Mouse (Mus musculus): ENCODE results near the gene Hdc. TPM values are rescaled to one million over a fixed set of nuclear protein-coding genes. Genes with fewer than 3 reads are reported as not detected.
A peak's percentile ranks its signal among the peaks of the same experiment; 100 is the strongest.
"Not testable (repeated sequence)": the region's sequence is repeated elsewhere in the genome, so short reads cannot be mapped to it uniquely, and the experiment has no call there.

Hdc gene
- total RNA-seq (2021), result 1 to 10 TPM; 1.4 to 2.7 TPM
- long read RNA-seq, experiment 1, partial matches to known transcripts, result 0 of 1 reads
- long read RNA-seq, experiment 1, other reads (novel, unspliced or antisense), result 1 of 1 reads
- long read RNA-seq, experiment 2, partial matches to known transcripts, result 1 of 4 reads
- long read RNA-seq, experiment 2, other reads (novel, unspliced or antisense), result 1 of 4 reads

- no peak for DNase-seq (ENCODE audit: low spot score in 2 of 2)
Observed at GRCm38 (mm10) chr2:126619249-126619704, at the start of gene Hdc. Hdc (minus strand) TSS chr2:126619299.

DNA sequence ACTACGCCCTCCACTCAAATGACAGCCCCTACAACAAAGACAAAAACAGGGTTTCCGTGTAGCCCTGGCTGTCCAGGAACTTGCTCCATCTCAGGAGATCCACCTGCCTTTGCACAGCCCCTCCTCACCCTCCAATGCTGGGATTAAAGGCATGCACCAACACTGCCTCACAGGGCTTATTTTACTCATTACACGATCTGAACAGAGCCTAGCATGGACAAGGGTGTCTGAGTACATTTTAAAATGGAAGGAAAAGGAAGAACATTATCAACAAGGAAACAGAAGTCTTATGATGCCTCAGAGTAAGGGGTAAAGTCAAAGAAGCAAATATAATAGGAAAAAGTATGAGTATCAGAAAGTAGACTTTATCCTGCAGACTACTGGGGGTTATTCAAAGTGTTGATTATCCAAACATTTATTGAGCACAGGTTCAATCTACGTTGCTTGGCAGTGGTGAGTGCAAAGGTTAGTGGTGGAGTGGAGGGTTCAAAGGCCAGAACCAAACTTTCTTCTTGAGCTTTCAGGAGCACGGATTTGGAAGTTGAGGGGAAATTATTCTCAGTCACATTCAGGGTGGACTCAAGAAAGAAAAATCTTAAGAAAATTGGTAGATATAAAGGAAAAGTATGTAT is 49.6 kb upstream of the Hdc start:
- no peak for DNase-seq (ENCODE audit: low spot score in 2 of 2)

DNA sequence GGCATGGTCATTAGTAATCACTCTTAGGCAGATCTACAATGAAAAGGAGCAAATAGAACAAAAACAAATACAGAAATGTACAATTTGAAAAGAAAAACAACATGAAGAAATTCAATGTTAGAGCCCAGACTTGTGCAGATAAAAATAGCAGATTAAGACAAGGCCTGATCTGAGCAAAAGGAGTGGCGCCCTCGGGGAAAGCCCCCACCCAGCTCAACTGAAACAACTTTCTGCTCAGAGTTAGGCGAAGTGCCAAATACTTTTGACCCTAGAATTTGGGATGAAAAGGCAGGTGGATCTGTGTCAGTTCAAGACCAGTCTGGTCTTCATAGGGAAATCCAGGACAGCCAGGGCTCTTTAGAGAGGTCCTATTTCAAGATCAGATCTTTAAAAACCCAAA is 46.9 kb upstream of the Hdc start:
- DNase-seq (ENCODE audit: low spot score in 2 of 2), result no peak

DNA sequence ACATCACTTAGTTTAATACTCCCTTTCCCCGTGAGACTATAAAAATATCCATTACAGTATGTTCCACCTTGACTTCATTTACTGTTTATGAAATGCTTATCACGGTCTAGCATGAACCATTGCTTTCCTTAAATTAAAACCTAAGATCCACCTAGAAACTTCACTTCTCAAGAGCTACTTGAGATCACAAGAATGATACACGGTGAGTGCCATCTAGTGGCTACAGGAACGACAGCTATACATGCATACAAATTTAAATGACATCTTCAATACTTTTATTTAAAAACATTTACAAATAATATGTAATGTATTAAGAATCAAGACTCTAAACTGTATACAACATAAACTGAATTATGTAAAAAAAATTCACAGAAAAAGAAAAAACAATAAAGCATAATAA is 44.4 kb upstream of the Hdc start:
- peak in 1 of 2 experiments; percentile 49 for DNase-seq (ENCODE audit: low spot score in 2 of 2)

GRCm38 (mm10) chr2:126652929-126653328 is 33.8 kb upstream of the Hdc start:
- no peak for DNase-seq (ENCODE audit: low spot score in 2 of 2)

DNA sequence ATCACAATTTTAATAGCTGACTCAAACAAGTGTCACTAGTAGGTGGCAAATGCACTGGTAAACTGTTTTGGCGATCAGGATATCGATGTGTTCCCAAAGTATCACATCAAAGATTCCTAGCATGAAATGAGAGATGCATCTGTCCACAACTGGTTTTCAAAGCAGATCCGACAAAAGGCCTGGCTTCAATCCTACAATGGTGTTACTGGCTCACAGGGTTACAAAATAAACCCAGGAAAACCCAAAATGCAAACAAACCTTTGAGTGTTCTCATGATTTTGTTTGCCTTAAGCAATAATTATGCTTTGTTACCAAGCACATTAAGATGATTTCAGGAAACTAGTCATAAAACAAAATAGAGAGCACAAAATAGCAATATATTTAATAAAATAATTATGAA is 28.7 kb upstream of the Hdc start:
- no peak for DNase-seq (ENCODE audit: low spot score in 2 of 2)

GRCm38 (mm10) chr2:126646461-126646860 is 27.4 kb upstream of the Hdc start:
- no peak for DNase-seq (ENCODE audit: low spot score in 2 of 2)

DNA sequence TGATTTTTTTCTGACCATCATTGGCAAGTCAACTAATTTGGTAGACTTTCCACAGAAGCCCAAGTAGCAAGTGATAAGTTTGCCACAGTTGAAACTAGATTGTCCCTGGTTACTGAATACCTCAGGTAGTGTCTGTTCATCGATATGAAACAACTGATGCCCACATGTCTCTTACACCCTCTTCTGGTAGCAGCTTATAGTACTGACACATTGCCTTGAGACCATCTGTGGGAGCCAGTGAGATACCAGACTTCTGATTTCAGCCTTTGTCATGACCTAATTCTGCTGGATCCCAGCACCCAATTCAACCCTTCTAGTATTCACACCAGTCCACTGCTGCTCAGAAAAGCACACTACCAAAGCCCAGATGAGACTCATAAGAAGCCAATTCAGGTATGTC is 25.7 kb upstream of the Hdc start:
- no peak for DNase-seq (ENCODE audit: low spot score in 2 of 2)

- DNase-seq (ENCODE audit: low spot score in 2 of 2), result no peak
Observed at GRCm38 (mm10) chr2:126640298-126640697, 21.2 kb upstream of the Hdc start.

DNA sequence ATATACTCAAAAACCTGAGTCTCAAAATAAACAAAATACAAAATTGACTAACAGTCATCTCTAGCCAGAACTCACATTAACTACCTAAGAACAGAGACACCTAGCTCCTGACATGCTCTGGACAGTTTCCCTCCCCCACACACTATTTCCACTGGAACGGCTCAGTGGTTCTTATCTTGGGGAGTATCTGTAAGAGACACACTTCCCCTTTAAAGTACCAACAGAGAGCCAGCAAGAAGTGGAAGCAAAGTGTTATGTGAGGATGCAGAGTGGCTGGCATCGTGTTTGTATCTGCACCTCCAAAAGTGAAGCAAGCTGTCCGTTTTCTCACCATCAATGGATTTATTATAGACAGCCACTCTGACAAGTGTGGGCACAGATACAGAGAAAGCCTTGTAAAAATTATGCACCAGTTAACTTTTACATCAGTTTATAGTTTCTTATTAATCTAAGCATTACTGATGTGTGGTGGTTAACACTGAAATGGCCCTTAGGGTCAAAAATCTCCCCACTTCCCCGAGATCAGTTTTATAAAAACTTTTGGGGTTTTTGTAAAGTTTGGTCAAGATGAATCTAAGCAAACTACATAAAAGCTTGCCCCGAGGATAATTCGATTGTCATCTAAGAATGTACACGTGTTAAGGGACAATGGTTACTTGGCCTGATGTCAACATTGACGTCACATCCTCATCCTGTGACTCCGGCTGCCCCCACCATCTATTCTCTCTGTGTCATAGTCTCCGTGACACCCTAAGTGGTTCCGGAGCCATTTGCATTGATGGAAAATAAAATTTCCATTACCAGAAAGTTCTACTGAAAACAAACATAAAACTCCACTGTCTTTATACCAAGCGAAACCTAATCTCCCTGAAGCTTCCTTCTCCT is 17.1 kb upstream of the Hdc start:
- DNase-seq (ENCODE audit: low spot score in 2 of 2), result no peak

DNA sequence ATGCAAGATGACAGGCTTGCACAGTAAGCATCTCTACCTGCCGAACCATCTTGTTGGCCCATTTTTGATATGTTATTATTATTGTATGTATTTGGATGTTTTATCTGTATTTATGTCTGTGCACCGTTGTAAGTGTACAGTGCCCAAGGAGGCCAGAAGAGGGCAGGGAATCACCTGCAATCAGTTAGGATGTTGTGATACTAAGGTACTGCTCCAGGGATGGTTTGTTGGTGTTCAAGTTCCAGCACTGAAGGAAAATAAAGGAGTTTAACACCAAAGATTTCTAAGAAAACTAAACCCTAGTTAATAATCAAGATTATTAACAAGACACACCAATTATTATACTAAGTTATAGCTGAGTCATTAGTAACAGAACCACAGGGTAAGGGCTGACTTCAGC is 14.1 kb upstream of the Hdc start:
- DNase-seq (ENCODE audit: low spot score in 2 of 2), result no peak

GRCm38 (mm10) chr2:126628455-126628995 is 9.4 kb upstream of the Hdc start:
- no peak for DNase-seq (ENCODE audit: low spot score in 2 of 2)

DNA sequence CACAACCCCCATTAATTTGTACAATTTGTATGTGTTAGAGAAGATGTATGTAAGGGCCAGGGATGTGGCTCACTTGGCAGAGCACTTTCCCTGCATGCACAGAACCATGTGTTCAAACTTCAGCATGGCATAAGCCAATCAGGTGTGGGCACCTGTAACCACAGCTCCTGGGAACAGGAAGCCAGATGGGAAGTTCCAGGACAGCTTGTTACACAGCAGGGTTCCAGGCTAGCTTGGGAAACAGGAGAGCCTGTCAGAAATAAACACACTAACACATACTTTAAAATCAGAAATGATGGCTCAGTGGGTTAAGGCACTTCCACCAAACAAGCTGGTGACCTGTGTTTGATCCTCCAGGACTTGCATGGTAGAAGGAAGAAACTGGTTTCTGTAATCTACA is 4.0 kb upstream of the Hdc start:
- no peak for DNase-seq (ENCODE audit: low spot score in 2 of 2)

DNA sequence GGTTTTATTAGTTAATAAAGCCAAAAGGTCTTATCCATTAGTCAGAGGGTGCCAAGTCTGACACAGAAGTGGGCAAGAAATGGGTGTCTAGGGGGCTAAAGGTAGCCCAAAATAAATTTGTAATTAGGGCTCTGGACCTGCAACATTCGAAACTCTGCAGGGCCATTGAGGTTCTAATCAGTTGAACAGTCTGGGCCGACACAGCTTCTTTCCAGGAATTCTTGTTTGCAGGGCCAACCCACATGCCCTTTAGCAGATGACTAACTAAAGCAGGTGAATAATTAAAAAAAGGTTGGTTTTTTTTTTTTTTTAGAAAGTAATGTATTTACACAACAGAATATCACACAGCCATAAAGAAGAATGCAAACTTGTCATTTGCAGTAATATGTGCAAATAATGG is 3.4 kb upstream of the Hdc start:
- DNase-seq (ENCODE audit: low spot score in 2 of 2), result no peak

DNA sequence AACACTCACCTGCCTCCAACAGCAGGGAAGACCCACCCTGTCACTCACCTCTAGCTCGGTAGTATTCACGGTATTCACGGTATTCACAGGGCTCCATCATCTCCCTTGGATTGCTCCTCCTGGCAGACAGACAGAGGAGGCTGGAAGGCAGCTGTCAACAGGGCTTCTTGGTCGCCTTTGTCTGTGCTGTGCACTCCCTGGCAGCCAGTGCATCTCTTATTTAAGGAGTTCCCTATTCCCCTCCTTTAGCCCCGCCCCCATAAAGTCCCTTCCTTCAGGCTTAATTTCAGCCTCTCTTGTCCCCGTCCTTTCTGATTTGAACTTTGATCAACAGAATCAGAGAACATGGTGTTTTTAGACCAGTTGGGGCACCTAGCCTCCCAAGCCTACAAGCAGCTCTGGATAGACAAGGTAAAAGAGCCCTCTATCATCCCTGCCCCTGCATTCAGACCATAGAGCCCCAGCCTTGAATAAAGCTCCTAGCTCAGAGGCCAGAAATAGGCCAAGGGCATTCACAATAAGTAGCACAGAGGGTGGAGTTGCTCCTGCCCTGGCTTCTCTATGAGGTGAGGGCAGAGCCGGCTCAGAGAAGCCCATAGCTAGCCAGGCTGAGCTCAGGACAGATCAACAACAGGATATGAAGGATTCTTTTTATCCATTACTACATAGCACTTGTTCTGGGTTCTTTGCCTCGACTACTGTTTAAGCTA is 474 bp downstream of the Hdc start:
- no peak for DNase-seq (ENCODE audit: low spot score in 2 of 2)

- no peak for DNase-seq (ENCODE audit: low spot score in 2 of 2)
Observed at GRCm38 (mm10) chr2:126615355-126615754, 3.7 kb downstream of the Hdc start.

DNA sequence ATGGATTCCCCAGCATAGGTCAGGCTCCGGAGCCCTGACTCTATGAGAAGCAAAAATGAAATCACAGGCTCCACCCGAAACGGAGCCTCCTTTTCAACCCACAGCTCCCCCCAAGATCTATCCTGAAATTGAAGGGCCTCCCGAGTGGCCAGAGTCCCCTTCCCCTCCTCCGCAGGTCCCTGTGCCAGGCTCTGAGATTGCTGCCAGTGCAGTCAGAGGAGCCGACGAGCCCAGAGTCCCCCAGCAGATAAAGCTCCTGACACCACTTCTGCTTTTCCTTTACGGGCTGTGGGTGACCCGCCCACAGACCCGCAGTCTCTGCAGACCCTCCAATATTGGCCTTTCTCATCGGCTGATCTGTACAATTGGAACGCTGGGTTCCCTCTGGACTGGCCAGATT is 9.5 kb downstream of the Hdc start:
- not testable (repeated sequence) for DNase-seq (ENCODE audit: low spot score in 2 of 2)

- no peak for DNase-seq (ENCODE audit: low spot score in 2 of 2)
Observed at GRCm38 (mm10) chr2:126607553-126608203, 11.4 kb downstream of the Hdc start.

DNA sequence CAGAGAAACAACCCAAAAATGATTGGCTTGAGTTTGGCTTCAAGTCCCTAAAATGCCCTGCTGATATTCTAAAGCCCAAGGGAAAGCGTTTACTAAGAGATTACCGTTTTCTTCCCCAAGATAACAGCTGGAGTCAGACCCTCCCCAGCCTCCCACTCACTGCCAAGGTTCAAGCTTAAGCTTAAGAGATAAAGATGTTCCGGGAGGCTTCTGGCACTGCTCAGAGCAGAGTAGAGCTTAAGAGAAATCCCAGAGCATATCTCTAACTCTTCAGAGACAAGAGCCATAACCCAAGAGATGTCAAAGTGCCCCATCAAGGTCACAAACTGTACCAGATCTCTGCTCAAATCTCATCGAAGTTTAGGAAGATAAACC is 12.4 kb downstream of the Hdc start:
- no peak for DNase-seq (ENCODE audit: low spot score in 2 of 2)

- no peak for DNase-seq (ENCODE audit: low spot score in 2 of 2)
Observed at GRCm38 (mm10) chr2:126606061-126606687, 12.9 kb downstream of the Hdc start.
